Mouse (Mus musculus): ENCODE results near the gene Fam98b. TPM values are rescaled to one million over a fixed set of nuclear protein-coding genes. Genes with fewer than 3 reads are reported as not detected.

Fam98b gene
- polyA plus RNA-seq, 1 experiment from 2014 or later: 7.4 TPM

GRCm38 (mm10) chr2:117263786-117264408 is 14.4 kb downstream of the Fam98b start:
- H3K4me3 ChIP-seq (replicated peaks; ENCODE audit: low read length): no peak overlapping the region
- H3K36me3 ChIP-seq (ENCODE audit: control insufficient read depth, insufficient read depth, low read length): peaks cover 22% of the 10 kb centered on the region; the same call in 1 of the 2 replicates
- no peak overlapping the region for H3K27ac ChIP-seq (ENCODE audit: low read length)
- no peak overlapping the region for H3K4me2 ChIP-seq (ENCODE audit: low read depth, low read length)
- WGBS: 66% methylated on average over 11 of the region's 11 CpGs
- peak; percentile 7; the same call in 1 of the 2 replicates for ATAC-seq (ENCODE audit: insufficient read depth, low FRiP score)
- H3K9ac ChIP-seq (ENCODE audit: low read length): no peak overlapping the region
- H3K4me1 ChIP-seq (ENCODE audit: control insufficient read depth, insufficient read depth, low read length): no peaks in the 10 kb centered on the region
- no peaks in the 10 kb centered on the region for H3K9me3 ChIP-seq (replicated peaks; ENCODE audit: control insufficient read depth, low read length)
- H3K27me3 ChIP-seq (ENCODE audit: control insufficient read depth, insufficient read depth, low read length): no peaks in the 10 kb centered on the region

GRCm38 (mm10) chr2:117288291-117288690 is 38.8 kb downstream of the Fam98b start:
- no peak for ATAC-seq (ENCODE audit: insufficient read depth, low FRiP score)
- H3K4me1 ChIP-seq (ENCODE audit: control insufficient read depth, insufficient read depth, low read length): no peaks in the 10 kb centered on the region
- H3K4me2 ChIP-seq (ENCODE audit: low read depth, low read length): no peak overlapping the region
- no peaks in the 10 kb centered on the region for H3K9me3 ChIP-seq (replicated peaks; ENCODE audit: control insufficient read depth, low read length)
- no peak overlapping the region for H3K4me3 ChIP-seq (replicated peaks; ENCODE audit: low read length)
- no peak overlapping the region for H3K9ac ChIP-seq (ENCODE audit: low read length)
- WGBS: 92% methylated on average over 7 of the region's 7 CpGs
- no peaks in the 10 kb centered on the region for H3K27me3 ChIP-seq (ENCODE audit: control insufficient read depth, insufficient read depth, low read length)
- no peak overlapping the region for H3K27ac ChIP-seq (ENCODE audit: low read length)
- no peaks in the 10 kb centered on the region for H3K36me3 ChIP-seq (ENCODE audit: control insufficient read depth, insufficient read depth, low read length)

- H3K9me3 ChIP-seq (replicated peaks; ENCODE audit: control insufficient read depth, low read length): no peaks in the 10 kb centered on the region
- H3K27ac ChIP-seq (ENCODE audit: low read length): no peak overlapping the region
- 81% methylated on average over 16 of the region's 16 CpGs for WGBS
These were observed 50.3 kb downstream of the Fam98b start for GRCm38 (mm10) chr2:117299596-117300448.

GRCm38 (mm10) chr2:117303391-117304350 is 54.1 kb downstream of the Fam98b start:
- no peak overlapping the region for H3K4me3 ChIP-seq (replicated peaks; ENCODE audit: low read length)
- H3K9ac ChIP-seq (ENCODE audit: low read length): no peak overlapping the region
- no peaks in the 10 kb centered on the region for H3K4me1 ChIP-seq (ENCODE audit: control insufficient read depth, insufficient read depth, low read length)
- no peak overlapping the region for H3K4me2 ChIP-seq (ENCODE audit: low read depth, low read length)
- no peak overlapping the region for H3K27ac ChIP-seq (ENCODE audit: low read length)
- 87% methylated on average over 12 of the region's 12 CpGs for WGBS
- H3K36me3 ChIP-seq (ENCODE audit: control insufficient read depth, insufficient read depth, low read length): no peaks in the 10 kb centered on the region
- no peak for ATAC-seq (ENCODE audit: insufficient read depth, low FRiP score)
- no peaks in the 10 kb centered on the region for H3K27me3 ChIP-seq (ENCODE audit: control insufficient read depth, insufficient read depth, low read length)
- H3K9me3 ChIP-seq (replicated peaks; ENCODE audit: control insufficient read depth, low read length): no peaks in the 10 kb centered on the region

More at GRCm38 (mm10) chr2:117299596-117300448, 50.3 kb downstream of the Fam98b start:
- Histone ChIP-seq H3K4me1 (ENCODE audit: control insufficient read depth, insufficient read depth, low read length) (no peaks in the 10 kb centered on the region), H3K27me3 (ENCODE audit: control insufficient read depth, insufficient read depth, low read length) (no peaks in the 10 kb centered on the region), H3K36me3 (ENCODE audit: control insufficient read depth, insufficient read depth, low read length) (no peaks in the 10 kb centered on the region), H3K4me2 (ENCODE audit: low read depth, low read length) (no peak overlapping the region), H3K9ac (ENCODE audit: low read length) (no peak overlapping the region), H3K4me3 (replicated peaks; ENCODE audit: low read length) (no peak overlapping the region)
- ATAC-seq (ENCODE audit: insufficient read depth, low FRiP score): no peak

GRCm38 (mm10) chr2:117304941-117305340 is 55.4 kb downstream of the Fam98b start:
- Histone ChIP-seq H3K4me1 (ENCODE audit: control insufficient read depth, insufficient read depth, low read length) (no peaks in the 10 kb centered on the region), H3K27ac (ENCODE audit: low read length) (no peak overlapping the region), H3K36me3 (ENCODE audit: control insufficient read depth, insufficient read depth, low read length) (no peaks in the 10 kb centered on the region), H3K9ac (ENCODE audit: low read length) (no peak overlapping the region), H3K4me2 (ENCODE audit: low read depth, low read length) (no peak overlapping the region), H3K9me3 (replicated peaks; ENCODE audit: control insufficient read depth, low read length) (no peaks in the 10 kb centered on the region), H3K27me3 (ENCODE audit: control insufficient read depth, insufficient read depth, low read length) (no peaks in the 10 kb centered on the region), H3K4me3 (replicated peaks; ENCODE audit: low read length) (no peak overlapping the region)
- WGBS: 90% methylated on average over 5 of the region's 5 CpGs
- no peak for ATAC-seq (ENCODE audit: insufficient read depth, low FRiP score)

GRCm38 (mm10) chr2:117307959-117308358 is 58.4 kb downstream of the Fam98b start:
- no peaks in the 10 kb centered on the region for H3K36me3 ChIP-seq (ENCODE audit: control insufficient read depth, insufficient read depth, low read length)
- no peak overlapping the region for H3K9ac ChIP-seq (ENCODE audit: low read length)
- ATAC-seq (ENCODE audit: insufficient read depth, low FRiP score): no peak
- no peak overlapping the region for H3K4me3 ChIP-seq (replicated peaks; ENCODE audit: low read length)
- H3K4me2 ChIP-seq (ENCODE audit: low read depth, low read length): no peak overlapping the region
- no peak overlapping the region for H3K27ac ChIP-seq (ENCODE audit: low read length)
- no peaks in the 10 kb centered on the region for H3K27me3 ChIP-seq (ENCODE audit: control insufficient read depth, insufficient read depth, low read length)
- H3K9me3 ChIP-seq (replicated peaks; ENCODE audit: control insufficient read depth, low read length): no peaks in the 10 kb centered on the region
- H3K4me1 ChIP-seq (ENCODE audit: control insufficient read depth, insufficient read depth, low read length): no peaks in the 10 kb centered on the region
- 87% methylated on average over 3 of the region's 3 CpGs for WGBS

GRCm38 (mm10) chr2:117309046-117309445 is 59.5 kb downstream of the Fam98b start:
- Histone ChIP-seq H3K36me3 (ENCODE audit: control insufficient read depth, insufficient read depth, low read length) (no peaks in the 10 kb centered on the region), H3K4me2 (ENCODE audit: low read depth, low read length) (no peak overlapping the region), H3K4me3 (replicated peaks; ENCODE audit: low read length) (no peak overlapping the region), H3K27ac (ENCODE audit: low read length) (no peak overlapping the region), H3K9ac (ENCODE audit: low read length) (no peak overlapping the region), H3K27me3 (ENCODE audit: control insufficient read depth, insufficient read depth, low read length) (no peaks in the 10 kb centered on the region), H3K4me1 (ENCODE audit: control insufficient read depth, insufficient read depth, low read length) (no peaks in the 10 kb centered on the region), H3K9me3 (replicated peaks; ENCODE audit: control insufficient read depth, low read length) (no peaks in the 10 kb centered on the region)
- no peak for ATAC-seq (ENCODE audit: insufficient read depth, low FRiP score)
- 85% methylated on average over 2 of the region's 2 CpGs for WGBS

GRCm38 (mm10) chr2:117311349-117311748 is 61.8 kb downstream of the Fam98b start:
- WGBS: 82% methylated on average over 1 of the region's 1 CpGs
- Histone ChIP-seq H3K4me3 (replicated peaks; ENCODE audit: low read length) (no peak overlapping the region), H3K9me3 (replicated peaks; ENCODE audit: control insufficient read depth, low read length) (no peaks in the 10 kb centered on the region), H3K27ac (ENCODE audit: low read length) (no peak overlapping the region), H3K4me1 (ENCODE audit: control insufficient read depth, insufficient read depth, low read length) (no peaks in the 10 kb centered on the region), H3K27me3 (ENCODE audit: control insufficient read depth, insufficient read depth, low read length) (no peaks in the 10 kb centered on the region), H3K36me3 (ENCODE audit: control insufficient read depth, insufficient read depth, low read length) (no peaks in the 10 kb centered on the region), H3K9ac (ENCODE audit: low read length) (no peak overlapping the region), H3K4me2 (ENCODE audit: low read depth, low read length) (no peak overlapping the region)
- ATAC-seq (ENCODE audit: insufficient read depth, low FRiP score): no peak
